Mouse (Mus musculus): ENCODE results near the gene Rapgef3.

Rapgef3 gene

DNA sequence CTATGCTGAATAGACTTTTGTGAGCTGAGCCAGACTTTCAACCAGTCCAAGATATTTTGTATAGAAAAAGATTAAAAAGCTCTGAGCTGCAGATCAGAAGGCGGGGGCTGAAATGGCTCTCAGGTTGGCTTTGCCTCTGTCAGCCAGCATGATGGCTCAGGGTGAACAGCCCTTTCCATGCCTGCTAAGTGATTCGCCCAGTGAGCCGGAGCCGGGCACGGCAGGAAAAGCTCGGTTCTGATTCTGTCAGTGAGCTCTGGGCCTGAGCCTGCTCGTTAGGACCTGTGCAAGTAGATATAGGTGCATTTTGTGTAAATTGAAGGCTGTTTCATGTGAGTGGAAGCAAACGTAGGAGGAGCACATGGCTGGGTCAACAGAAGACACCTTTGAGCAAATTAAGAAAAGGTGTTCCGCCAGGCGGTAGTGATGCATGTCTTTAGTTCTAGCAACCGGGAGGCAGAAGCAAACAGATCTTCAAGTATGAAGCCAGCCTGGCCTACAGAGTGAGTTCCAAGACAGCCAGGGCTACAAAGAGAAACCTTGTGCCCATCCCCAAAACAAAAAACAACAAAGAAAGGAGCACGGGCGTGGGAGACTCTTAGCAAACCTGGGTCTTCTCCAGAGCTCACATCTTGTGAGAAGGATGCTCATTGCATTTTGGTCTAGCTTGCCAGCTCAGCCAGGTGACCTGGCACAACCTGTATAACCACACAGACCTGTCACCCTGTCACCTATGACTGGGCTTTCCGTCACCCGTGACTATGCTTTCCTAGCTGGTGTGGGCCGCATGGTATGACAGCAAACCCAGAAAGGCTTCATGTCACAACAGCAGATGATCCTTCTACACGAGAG, 43.2 kb downstream of the Rapgef3 start:
- in situ Hi-C loops (cut with MboI; ENCODE audit: low sequenced_read_pairs) = no loop called here

DNA sequence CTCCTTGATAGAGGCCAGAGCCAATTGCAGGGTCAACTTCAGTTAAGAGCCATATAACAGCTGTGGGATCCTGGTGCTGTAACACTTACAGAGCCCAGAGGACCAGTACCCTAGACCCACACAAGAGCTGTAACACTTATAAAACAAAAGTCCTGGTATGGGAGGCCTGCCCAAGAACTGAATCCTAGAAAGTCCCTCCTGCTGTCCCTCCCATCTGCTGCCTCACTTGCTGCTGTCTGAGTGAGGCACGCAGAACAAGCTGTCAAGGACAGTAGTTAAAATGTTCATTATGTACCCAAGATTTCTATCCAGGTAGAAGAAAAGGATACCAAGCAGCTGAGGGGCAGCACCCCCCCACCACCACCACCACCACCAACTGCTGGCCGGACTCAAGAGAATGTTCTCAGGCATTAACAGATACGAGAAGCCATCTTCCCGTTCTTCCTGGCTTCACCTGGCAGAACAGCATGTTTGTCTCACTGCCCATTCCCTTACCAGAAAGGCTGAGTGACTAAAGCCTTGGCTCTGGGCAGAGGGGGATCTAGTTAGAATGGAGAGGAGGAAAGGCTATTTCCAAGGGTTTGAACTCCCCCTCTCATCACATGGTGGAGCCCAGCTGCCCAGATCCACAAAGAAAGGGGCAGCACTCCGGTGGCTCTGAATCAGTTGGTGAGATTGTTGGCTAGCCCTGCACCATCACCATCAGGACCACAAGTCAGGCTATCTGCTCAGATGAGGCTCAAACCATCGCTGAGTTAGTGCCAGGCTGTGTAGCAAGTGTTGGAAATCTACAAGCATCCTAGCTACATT, 44.0 kb downstream of the Rapgef3 start:
- in situ Hi-C loops (cut with MboI; ENCODE audit: low sequenced_read_pairs) = no loop called here

DNA sequence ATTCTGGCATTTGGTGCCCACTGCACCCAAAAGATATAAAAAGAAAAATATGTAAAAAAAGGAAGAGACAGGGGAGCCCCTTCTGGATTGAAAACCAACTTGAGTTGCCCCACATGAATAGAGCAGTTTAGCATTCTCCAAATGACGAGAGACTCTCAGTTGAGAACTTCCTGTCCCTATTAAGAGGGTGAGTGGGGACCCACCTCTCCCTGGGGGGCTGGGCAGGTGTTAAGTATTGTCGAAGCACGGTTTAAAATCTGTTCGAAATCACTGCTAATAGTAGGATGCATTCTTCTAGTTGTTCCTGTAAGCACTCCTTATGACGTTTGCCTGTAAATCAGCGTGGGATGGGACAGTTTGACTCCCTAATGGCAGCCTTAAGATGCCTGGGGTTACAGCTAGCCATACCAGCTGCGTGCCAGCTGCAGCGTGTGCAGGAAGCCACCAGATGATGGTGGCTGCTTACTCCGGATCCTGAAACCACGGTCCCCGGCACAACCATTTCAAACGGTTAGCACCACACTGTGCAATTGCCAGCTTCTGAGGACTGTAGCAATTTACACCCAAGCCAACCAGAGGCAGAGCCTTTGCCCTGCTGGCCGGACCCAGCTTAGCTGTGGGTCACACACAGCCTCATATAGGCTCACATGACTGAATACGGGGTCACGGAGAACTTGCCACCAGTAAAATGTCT, 46.6 kb downstream of the Rapgef3 start:
- in situ Hi-C loops (cut with MboI; ENCODE audit: low sequenced_read_pairs) = no loop called here

DNA sequence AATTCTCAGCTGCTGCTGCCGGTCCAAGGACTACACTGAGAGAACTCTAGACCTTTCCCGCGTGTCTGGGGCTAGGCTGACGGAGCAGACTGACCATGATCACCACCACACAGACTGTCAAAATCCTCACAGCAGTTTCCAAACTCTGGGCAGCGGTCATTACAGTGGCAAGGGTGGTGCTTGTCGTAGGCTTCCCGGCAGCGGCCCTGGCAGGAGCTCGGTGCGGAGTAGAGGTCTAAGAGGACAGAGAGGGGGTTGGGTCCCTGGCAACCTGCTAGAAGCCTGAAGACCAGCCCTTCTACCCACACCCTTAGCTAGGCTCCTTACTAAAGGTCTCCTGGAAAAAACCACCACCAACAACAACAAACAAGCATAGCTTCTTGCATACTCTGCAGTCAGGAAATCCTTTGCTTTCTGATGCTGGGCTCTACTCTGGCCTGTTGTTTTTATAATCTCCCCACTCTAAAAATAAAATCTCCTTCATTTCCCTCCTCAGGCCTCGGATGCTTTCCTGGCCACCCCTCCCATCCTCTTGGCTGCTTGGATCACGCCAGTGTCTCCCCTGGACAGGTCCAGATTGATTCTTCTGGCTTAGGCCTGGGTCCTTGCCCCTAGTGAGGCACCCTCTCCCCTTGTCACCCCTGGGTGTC, 47.6 kb downstream of the Rapgef3 start:
- in situ Hi-C loops (cut with MboI; ENCODE audit: low sequenced_read_pairs) = no loop called here

DNA sequence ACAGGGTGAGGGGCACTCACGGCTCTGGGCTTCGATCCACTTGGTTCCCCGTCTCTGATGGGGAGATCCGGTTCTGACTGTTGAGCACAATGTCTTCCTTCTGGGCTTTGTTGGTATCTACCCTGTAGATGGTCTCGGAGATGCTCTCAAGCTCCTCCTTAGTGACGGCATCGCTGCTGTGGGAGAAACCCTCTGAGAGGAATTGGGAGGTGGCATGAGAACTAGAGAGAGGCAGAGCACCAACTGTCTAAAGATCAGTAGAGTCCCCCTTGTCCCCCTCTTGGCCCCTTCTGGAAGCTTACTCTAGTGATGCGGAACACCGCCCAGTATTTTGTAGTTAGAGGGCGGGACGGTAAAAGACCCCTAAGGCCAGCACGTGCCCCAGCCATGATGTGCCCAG, 48.3 kb downstream of the Rapgef3 start:
- in situ Hi-C loops (cut with MboI; ENCODE audit: low sequenced_read_pairs) = loop anchor here (5.0 kb wide), 2 partner anchors 63 to 133 kb away; no protein-coding TSS in a partner anchor

DNA sequence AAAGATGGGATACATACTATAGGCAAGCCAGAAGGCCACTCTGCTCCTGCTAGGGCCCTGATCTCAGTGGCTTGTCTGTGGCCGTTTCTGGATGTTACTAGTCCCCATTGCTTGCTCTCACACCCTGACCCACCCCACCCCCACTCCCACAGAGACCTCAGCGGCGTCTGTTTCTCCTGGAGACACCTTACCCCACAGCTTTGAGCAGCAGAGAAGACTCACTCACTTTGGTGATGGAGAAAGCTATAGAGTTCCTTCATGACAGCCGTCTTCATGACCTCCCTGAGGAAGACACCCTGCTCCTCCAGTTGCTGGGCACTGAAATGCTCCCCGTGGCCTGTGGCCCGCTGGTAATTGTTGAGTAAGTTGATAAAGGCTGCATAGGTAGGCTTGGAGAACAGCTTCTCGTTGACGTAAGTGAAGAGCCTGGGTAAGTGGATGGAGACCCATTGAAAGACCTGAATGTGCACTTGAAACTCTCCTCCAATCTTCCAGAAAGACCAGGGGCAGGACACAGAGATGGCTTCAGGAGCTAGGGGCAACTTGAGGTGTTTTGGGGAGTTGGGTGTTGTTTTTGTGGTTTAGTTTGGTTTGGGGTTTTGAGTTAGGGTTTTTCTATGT, 49.1 kb downstream of the Rapgef3 start:
- in situ Hi-C loops (cut with MboI; ENCODE audit: low sequenced_read_pairs) = loop anchor here (5.0 kb wide), 2 partner anchors 64 to 134 kb away; no protein-coding TSS in a partner anchor

DNA sequence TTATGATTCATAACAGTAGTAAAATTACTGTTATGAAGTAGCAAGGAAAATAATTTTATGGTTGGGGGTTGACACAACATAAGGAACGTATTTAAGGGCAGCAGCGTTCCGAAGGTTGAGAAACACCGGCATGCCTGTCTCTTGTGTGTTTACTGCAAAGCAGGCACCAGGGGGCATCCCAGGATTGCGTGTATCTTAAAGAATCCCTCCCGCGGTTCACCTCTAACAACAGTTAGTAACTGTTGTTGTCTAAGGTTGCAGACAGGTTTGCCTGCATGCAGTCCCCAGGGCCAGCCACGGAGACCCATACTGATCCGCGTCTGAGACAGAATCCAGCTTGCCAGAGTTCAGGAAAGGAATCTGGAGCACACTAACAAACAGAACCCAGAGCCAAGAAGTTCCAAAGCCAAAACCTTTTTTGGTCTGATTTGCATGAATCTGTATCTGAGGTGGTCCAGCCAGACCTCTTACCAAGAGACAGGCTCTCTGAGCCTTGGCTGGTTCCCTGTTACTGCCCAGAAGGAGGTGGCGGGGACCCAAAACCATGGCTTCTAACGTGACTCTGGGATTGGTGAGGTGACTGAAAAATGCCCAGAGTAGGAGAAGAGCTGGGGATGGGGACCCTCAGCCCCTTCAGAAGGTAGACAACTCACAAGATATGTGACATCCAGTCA, 49.8 kb downstream of the Rapgef3 start:
- in situ Hi-C loops (cut with MboI; ENCODE audit: low sequenced_read_pairs) = loop anchor here (5.0 kb wide), 2 partner anchors 64 to 134 kb away; no protein-coding TSS in a partner anchor

DNA sequence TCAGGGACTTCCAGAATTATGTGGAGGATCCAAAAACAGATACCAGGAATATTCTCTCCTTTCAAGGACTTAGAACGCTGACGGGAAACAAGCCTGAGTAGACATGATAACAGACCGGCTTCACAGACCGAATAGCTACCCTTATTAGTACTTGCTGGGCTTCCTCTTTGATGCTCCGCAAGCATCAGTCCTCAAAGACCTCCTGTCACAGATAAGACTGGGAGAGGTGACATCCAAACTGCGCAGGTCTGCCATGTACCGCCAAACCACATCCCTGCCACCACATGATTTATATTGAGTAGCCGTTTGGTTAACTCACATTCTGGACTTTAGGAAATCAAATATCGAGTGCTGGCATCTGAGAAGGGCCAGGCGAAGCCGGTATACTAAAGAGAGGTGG, 51.0 kb downstream of the Rapgef3 start:
- in situ Hi-C loops (cut with MboI; ENCODE audit: low sequenced_read_pairs) = loop anchor here (5.0 kb wide), 2 partner anchors 66 to 136 kb away; no protein-coding TSS in a partner anchor

DNA sequence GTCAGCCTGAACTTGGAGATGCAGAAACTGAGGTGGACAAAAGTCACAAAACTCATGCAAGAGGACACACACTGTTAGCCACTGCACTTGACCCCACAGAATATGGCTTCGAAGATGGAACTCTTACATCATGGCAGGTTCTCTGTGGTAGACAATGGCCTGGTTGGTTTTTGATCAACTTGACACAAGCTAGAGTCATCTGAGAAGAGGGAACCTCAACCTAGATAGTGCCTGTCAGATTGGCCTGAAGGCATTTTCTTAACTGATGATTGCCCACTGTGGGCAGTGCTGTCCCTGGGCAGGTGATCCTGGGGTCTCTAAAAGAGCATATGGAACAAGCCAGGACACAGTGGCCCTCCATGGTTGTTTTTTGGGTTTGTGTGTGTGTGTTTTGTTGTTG, 52.0 kb downstream of the Rapgef3 start:
- in situ Hi-C loops (cut with MboI; ENCODE audit: low sequenced_read_pairs) = loop anchor here (5.0 kb wide), 2 partner anchors 67 to 137 kb away; no protein-coding TSS in a partner anchor

DNA sequence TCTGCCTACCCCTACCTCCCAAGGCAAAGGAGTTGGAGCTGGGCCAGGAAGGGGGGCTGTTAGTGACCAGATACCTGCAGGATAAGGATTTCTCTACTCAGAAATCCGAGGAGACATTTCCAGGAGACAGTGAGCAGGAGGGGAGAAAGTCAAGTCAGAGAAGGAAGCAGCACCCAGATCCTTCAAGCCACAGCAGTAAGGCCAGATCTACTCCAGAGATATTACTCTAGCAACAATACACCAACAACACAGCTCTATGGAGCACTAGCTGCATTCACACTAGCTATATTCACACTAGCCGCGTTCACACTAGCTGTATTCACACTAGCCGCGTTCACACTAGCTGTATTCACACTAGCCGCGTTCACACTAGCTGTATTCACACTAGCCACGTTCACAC, 52.7 kb downstream of the Rapgef3 start:
- in situ Hi-C loops (cut with MboI; ENCODE audit: low sequenced_read_pairs) = loop anchor here (5.0 kb wide), 2 partner anchors 67 to 137 kb away; no protein-coding TSS in a partner anchor

DNA sequence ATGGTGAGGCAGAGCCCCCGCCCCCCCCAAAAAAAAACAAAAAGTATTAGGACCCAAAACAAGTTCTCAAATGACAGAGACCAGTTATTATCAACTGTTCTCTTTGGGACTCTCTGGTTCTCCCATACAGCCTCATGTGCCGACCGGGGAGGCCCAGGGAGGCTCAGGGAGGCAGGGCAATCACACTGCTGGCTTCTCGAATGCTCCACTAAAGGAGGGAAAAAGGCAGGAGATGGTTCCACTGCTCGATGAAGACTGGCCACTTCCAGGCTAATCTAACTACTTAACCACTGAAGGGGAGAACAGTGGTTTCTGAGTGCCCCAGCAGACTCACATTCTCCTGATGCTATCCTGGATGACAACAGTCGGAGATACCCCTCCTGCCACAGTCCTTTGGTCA, 55.2 kb downstream of the Rapgef3 start:
- in situ Hi-C loops (cut with MboI; ENCODE audit: low sequenced_read_pairs) = no loop called here

DNA sequence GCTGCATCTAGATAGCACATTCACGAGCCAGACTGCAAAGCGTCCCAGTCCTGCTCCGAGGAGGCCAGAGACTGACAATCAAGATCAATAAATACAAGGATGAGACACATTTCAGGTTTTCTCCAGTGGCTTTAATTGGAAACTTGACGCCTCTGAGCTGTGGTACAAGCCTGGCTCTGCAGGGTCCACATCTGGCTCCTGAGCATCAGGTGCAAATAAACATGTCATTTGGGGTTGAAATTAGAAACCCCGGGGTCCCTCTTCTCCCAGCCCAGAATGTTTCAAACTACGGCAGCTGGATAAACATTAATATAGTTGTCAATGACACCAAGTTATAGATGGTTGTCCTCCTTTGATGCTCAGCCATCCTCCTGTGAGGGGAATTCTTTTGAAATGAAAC, 56.9 kb downstream of the Rapgef3 start:
- in situ Hi-C loops (cut with MboI; ENCODE audit: low sequenced_read_pairs) = no loop called here

DNA sequence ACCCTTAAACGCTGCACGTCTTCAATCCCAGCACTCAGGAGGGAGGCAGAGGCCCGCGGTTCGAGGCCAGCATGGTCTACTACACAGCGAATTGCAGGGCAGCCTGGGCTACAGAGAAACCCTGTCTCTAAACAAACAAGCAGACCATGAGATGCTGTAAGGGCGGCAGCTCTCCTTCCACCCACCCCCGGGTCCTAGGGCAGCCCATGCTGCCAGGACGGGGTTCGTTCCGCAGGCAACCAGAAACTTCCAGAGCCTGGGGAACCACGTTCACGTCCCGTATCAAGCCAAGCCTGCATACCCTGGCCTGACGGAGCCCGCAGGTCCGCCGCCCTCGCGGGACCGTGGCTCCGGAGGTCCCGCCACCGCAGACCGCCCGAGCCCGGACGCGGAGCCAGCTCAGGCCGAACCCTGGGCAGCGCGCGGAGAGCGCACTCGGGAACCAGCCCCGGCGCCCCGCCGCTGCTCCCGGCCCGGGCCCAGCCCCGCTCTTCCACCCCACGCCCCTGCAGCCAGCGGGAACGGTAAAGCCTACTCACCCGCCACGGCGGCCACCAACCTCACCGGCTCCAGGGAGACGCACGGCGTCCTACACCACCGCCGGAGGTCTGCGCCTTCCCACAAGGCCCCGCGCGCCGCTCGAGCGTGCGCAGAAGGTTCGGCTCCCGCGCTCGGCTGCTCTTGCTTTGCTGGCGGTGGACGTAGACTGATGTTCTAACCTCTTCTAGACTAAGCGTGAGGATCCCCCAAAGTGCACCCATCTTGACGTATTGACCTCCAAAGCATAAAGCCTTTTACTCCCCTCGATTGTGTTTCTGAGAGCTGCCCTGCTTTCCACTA, 62.3 kb downstream of the Rapgef3 start, which contains the start of gene Rpap3:
Gene Rpap3, minus strand, starts transcription at position 615 of the 840 bp plus-strand sequence.
- in situ Hi-C loops (cut with MboI; ENCODE audit: low sequenced_read_pairs) = no loop called here

DNA sequence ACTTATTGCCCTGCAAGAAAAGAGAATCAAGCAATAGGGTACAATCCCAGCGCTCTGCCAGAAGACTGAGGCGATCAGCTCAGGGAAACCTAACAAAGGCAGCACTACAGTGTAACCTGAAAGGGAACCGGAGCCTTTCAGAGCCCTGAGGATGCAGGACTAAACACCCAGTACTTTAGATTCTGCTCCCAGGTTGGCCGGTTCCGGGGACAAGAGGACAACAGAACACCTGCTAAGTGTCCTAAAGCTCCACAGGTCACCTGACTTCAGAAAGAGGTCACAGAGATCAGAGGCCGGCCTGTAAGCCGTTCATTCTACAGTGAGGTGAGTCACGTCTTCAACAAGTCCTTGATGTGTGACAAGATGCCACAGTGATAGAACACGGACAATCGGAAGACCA, 71.2 kb downstream of the Rapgef3 start:
- in situ Hi-C loops (cut with MboI; ENCODE audit: low sequenced_read_pairs) = no loop called here

Data from CH12F3 (cell line).